Mouse (Mus musculus) kidney, adult 8-10 months (tissue): ENCODE data around the gene Slc27a1.
A peak's percentile ranks its signal among the peaks of the same experiment; 100 is the strongest.

Experiments used
- DNase-seq, 2 experiments: peaks; one replicate each; pipeline ENCODE4 v3.0.0; 2022

Slc27a1 gene

GRCm38 (mm10) chr8:71558071-71558957, 10.4 kb upstream of the Slc27a1 start, which contains the start of gene Tmem221:
Tmem221 (minus strand) TSS chr8:71558871.
- no peak for DNase-seq

- peak; percentile 86 to 87 for DNase-seq
Observed at GRCm38 (mm10) chr8:71558958-71559690, 9.6 kb upstream of the Slc27a1 start.

GRCm38 (mm10) chr8:71560071-71560470, 8.6 kb upstream of the Slc27a1 start:
- no peak for DNase-seq

DNA sequence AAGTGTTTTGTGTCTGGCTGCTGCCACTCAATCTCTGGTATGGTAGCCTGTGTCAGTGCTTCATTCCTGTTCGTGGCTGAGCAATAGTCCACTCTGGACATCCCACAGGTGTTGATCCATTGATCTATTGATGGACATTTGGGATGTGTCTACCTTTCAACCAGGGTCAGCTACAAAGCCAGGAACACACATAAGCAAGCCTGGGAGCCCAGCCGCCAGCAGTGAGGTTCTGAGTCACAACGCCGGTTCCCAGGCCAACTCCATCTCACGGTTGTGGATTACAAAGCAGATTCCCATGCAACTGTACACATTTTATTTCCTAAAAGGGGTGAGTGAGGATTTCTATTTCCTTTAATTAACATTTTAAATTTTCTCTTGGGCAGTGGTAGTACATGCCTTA, 7.9 kb upstream of the Slc27a1 start:
- DNase-seq = no peak

GRCm38 (mm10) chr8:71561401-71561800, 7.3 kb upstream of the Slc27a1 start:
- peak in 1 of 2 experiments; percentile 73 for DNase-seq

- DNase-seq = peak; percentile 69 to 82
Observed at GRCm38 (mm10) chr8:71562751-71563150, 5.9 kb upstream of the Slc27a1 start.

DNA sequence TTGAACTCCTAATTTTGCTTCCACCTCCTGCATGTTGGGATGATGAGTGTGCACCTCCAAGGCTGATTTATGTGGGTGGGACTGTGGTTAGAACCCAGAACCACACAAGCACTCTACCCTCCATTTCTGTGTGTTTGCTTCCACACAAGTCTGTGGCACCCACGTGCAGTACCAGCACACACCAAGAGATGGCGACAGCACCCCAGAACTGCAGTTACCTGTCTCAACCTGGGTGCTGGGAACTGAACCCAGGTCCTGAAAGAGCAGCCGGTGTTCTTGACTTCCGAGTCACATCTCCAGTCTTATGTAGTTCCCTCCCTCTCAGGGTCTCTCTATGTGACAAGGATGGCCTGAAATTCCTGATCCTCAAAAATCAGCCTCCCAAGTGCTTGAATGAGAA, 4.7 kb upstream of the Slc27a1 start:
- no peak for DNase-seq

- no peak for DNase-seq
Observed at GRCm38 (mm10) chr8:71566501-71566900, 2.2 kb upstream of the Slc27a1 start, which contains the start of gene Nxnl1. Nxnl1 (minus strand) TSS chr8:71566601.

GRCm38 (mm10) chr8:71567587-71567986, 1.1 kb upstream of the Slc27a1 start:
- DNase-seq = no peak

DNA sequence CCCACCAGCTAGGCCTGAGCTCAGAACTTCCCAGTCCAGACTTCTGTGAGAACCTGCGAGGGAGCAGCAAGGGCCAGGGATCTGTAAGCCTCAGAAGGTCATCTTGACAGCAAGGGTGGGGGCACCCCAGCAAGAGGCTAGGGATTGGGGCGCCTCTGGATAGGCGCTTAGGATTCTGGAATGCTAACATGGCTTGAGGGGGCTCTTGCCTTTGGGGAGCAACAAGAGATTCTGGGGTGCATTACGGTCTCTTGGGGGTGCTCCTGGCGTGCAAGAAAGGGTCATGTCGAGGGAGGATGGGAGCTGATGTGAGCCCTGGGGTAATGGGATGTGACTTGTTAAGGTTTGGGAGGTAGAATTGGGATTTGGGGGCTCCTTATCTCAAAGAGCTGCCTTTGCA, 259 bp downstream of the Slc27a1 start:
- peak in 1 of 2 experiments; percentile 39 for DNase-seq

- peak; percentile 97 to 99 for DNase-seq
Observed at GRCm38 (mm10) chr8:71569366-71570290, 946 bp downstream of the Slc27a1 start.

DNA sequence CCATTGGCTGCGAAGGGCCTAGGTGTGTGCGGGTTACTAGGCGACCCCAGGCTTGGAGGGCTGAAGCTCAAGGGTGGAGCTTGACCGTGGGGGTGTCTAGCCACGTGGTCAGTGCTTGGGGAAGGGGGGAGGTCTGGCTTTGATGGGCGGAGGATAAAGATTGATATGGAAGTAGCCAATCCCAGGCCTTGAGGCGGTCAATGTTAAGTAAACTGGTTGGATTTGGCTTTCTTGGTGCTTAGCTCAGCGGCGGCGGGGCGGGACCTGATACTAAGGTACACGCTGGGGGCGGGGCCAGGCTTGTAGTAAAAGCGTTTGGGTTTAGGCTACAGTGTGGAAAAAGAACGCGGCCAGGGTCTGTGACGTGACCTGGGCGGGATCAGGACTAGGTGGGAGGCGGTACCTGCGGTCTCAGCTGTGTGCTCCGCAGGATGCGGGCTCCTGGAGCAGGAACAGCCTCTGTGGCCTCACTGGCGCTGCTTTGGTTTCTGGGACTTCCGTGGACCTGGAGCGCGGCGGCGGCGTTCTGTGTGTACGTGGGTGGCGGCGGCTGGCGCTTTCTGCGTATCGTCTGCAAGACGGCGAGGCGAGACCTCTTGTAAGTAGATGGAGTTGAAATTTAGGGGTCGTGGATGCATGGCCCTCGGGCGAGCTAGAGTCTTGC, 1.7 kb downstream of the Slc27a1 start:
- DNase-seq = peak; percentile 99

DNA sequence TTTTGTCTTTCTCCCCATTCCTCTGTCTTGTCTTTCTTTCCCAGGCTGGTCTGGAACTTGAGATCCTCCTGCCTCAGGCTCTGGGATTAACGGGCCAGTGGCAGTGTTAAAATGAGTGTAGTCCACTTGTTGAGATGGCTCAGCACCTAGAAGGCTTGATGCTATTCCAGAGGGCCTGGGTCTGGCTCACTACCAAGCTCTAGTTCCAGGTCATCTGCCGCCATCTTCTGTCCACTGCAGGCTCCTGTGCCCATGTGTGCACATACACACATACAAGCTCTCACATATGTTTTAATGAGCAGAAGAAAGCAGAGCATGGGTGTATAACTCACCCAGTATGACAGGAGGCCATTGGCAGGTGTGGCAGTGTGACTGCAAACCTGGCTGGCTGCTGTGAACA, 3.4 kb downstream of the Slc27a1 start:
- DNase-seq = no peak

DNA sequence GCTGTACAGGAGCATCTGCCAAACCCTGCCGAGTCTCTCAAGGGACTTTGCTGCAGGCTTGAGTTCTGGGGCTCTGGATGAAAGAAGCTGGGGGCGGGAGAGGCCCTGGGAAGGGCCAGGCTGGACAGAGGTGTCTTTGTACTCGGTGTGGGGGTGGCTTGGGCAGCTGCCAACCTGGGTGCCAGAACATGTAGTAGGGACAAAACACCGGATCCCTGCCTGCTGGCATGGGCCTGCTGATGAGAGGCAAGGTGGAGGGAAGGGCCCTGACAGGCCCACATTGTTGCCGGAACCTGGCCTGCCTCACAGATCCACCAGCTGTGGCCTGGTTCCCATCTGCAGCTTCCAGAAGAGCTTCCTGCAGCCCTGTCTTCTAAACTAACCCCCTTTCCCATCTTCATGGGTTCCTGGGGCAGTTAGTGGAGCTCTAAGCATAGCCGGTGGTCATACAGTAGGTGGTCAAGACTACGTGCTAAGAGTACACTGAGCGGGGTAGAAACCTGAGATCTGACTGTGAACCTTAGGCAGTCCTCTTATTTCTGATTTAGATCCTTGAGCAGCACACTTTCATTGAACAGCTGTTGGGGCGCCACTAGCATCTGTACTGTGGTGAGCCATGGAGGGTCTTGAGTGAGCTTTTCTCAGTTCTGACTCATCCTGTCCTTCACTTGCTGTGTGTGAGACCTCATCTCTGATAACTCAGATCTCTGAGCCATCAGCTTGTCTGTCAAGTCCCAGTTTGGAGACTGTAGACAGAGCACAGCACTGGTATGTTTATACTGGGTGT, 4.4 kb downstream of the Slc27a1 start:
- DNase-seq = peak; percentile 69 to 73

GRCm38 (mm10) chr8:71574426-71574825, 5.7 kb downstream of the Slc27a1 start:
- no peak for DNase-seq

- no peak for DNase-seq
Observed at GRCm38 (mm10) chr8:71575020-71575419, 6.3 kb downstream of the Slc27a1 start.

GRCm38 (mm10) chr8:71577856-71578387, 9.2 kb downstream of the Slc27a1 start:
- DNase-seq = no peak

- DNase-seq = no peak
Observed at GRCm38 (mm10) chr8:71579009-71579408, 10.3 kb downstream of the Slc27a1 start.

GRCm38 (mm10) chr8:71579476-71579875, 10.8 kb downstream of the Slc27a1 start:
- no peak for DNase-seq

- DNase-seq = no peak
Observed at GRCm38 (mm10) chr8:71580201-71580600, 11.5 kb downstream of the Slc27a1 start.

DNA sequence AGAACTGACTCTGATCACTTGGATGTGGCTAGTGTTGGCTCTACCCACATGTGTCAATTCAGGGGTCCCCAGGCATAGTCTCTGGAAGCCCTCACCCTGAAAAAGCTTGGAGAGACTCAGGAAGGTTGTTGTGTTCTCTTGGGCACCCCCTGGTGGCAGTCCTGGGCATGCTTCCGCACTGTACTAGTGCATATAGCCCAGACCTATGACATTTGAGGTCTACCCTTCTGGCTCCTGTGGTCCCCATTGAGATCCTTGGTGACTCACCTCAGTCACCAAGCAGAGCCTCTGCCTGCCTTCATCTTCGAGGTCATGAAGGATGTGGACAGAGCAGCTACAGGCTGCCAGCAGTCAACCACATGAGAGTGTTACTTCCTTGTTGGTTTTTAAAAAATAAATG, 18.2 kb downstream of the Slc27a1 start:
- DNase-seq = peak in 1 of 2 experiments; percentile 59
